Mouse (Mus musculus) liver, postnatal 0 days (tissue): Measurements from ENCODE around the gene Zbtb6. TPM values are rescaled to one million over a fixed set of nuclear protein-coding genes. Genes with fewer than 3 reads are reported as not detected.

ENCODE experiments used
- ATAC-seq: fragments of 200-750 bp; cut with Nextera tagmentation; 2 replicates; pipeline ENCODE4 v1.8.0; 2017; ENCODE audit warnings: mild to moderate bottlenecking, moderate library complexity
- DNase-seq: peaks from one replicate; pipeline ENCODE4 v3.0.0-alpha.2; 2016
- H3K27ac ChIP-seq: fragments of 300-500 bp; sonication (generic); 2 replicates; pipeline ENCODE4 v1.5.1; 2014; ENCODE audit warnings: antibody characterized with exemption, moderate library complexity, mild to moderate bottlenecking, low read depth
- H3K27me3 ChIP-seq: fragments of 300-500 bp; sonication (generic); 2 replicates; pipeline ENCODE4 v1.6.1; 2014; ENCODE audit warnings: low read length, control low read depth, mixed read lengths; ENCODE audit not compliant: insufficient read depth
- H3K36me3 ChIP-seq: fragments of 300-500 bp; sonication (generic); replicated peaks from 2 replicates; pipeline ENCODE4 v1.6.1; 2014; ENCODE audit warnings: mild to moderate bottlenecking, control low read depth, low read length, moderate library complexity, mixed read lengths; ENCODE audit not compliant: insufficient read depth
- H3K4me1 ChIP-seq: fragments of 300-500 bp; sonication (generic); 2 replicates; pipeline ENCODE4 v1.6.1; 2014; ENCODE audit warnings: antibody characterized with exemption, mild to moderate bottlenecking, control low read depth; ENCODE audit not compliant: insufficient read depth
- H3K4me2 ChIP-seq: fragments of 300-500 bp; sonication (generic); 2 replicates; pipeline ENCODE4 v1.6.1; 2014; ENCODE audit warnings: low read depth, mild to moderate bottlenecking, low read length, moderate library complexity, mixed read lengths
- H3K4me3 ChIP-seq: fragments of 300-500 bp; sonication (generic); 2 replicates; pipeline ENCODE4 v1.5.1; 2014; ENCODE audit warnings: low read depth, low read length
- H3K9ac ChIP-seq: fragments of 300-500 bp; sonication (generic); replicated peaks from 2 replicates; pipeline ENCODE4 v1.6.1; 2014; ENCODE audit warnings: mild to moderate bottlenecking, moderate library complexity
- H3K9me3 ChIP-seq: fragments of 300-500 bp; sonication (generic); 2 replicates; pipeline ENCODE4 v1.6.1; 2016; ENCODE audit warnings: mild to moderate bottlenecking, control low read depth, low read length, mixed read lengths
- CTCF ChIP-seq: sonication (generic); IDR thresholded peaks from 2 replicates; pipeline ENCODE4 v1.5.1; 2016; ENCODE audit warnings: antibody characterized with exemption, low read depth
- EP300 ChIP-seq: IDR thresholded peaks from 2 replicates; pipeline ENCODE4 v1.6.1; 2016; ENCODE audit warnings: antibody characterized with exemption, low read depth, mild to moderate bottlenecking
- WGBS: fragments of 180-500 bp; shearing (Covaris S2); extraction: QIAGEN DNeasy Blood & Tissue Kit; methylation state at CpG from one replicate; pipeline ENCODE4 v1.1.7; 2014; ENCODE audit not compliant: insufficient replicate concordance; 5-methylcytosine and 5-hydroxymethylcytosine counted together
- polyA plus RNA-seq: library from polyadenylated mRNA; unstranded; fragments of >200 nt; fragmentation: Nextera tagmentation; extraction: Ambion mirVana; gene quantifications from 2 replicates; pipeline ENCODE4 v1.2.1, GENCODE M21; 2015

The Zbtb6 gene
- polyA plus RNA-seq, 1 experiment from 2014 or later: 1.4 TPM

- Histone ChIP-seq H3K27ac (peak overlapping the region; percentile 95), H3K9me3 (no peaks in the 10 kb centered on the region), H3K9ac (peak overlapping the region; percentile 94), H3K4me1 (peaks cover 11% of the 10 kb centered on the region), H3K4me3 (peak overlapping the region; percentile 94), H3K4me2 (peak overlapping the region; percentile 93), H3K36me3 (peaks cover 21% of the 10 kb centered on the region), H3K27me3 (no peaks in the 10 kb centered on the region)
- ATAC-seq (peak; percentile 93), DNase-seq (peak; percentile 82)
- under 1% methylated on average over 38 of the region's 38 CpGs for WGBS
- TF ChIP-seq CTCF (no peak), EP300 (peak; percentile 60; the same call in 1 of the 2 replicates)
Measured at GRCm38 (mm10) chr2:37430593-37431464, 12.1 kb downstream of the Zbtb6 start.

GRCm38 (mm10) chr2:37423671-37424070 is 19.3 kb downstream of the Zbtb6 start:
- no peaks in the 10 kb centered on the region for H3K9me3 ChIP-seq
- WGBS: 33% methylated on average over 3 of the region's 3 CpGs
- H3K4me2 ChIP-seq: no peak overlapping the region

DNA sequence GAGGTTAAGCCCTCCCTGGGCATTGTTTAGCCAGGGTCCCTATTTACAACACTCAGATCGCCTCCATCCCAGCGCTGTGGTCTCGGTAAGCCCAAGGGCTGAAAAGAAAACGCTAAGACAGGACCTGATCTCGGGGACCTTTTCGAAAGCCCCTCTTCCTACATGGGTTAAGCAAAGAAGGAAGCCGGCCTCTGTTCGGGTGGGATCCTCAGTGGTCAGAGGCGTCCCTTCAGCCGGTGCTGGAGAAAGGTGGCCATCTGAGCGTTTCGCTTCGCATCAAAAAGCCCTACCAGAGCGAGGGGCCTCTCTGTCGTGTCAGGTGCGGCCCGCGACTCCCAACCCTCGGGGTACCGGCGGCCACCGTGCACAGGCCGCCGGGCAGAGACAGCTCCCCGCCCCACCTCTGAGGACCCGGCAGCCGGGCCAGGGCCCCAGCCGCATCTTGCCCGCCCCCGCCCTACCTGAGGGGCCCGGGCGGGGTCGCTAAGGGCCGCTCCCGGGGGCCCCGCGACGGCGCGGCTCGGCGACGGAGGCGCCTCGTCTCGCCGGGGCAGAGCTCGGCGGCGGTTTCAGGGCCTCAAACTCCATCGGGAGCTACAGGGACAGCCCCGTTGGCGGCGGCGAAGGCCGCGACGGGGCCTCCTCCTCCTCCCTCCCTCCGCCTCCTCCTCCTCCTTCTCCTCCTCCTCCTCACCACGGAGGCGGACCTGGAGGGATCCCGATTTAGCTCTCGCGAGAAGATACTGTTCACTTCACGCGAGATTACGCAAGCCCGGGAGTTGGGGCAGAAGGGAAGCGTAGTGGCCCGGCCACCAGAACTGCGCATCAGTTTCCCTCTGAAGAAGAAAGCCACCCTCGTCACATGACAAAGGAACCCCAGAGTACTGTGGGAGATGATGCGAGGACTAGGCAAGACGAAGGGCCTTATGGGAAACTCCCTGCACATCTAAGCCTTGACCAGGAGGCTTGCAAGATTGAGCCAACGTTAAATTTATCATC is 20.4 kb downstream of the Zbtb6 start, which contains the start of gene Rc3h2:
Rc3h2 (minus strand) TSS at position 598 of the 999 bp plus-strand sequence.
- Histone ChIP-seq H3K4me1 (peaks cover 8% of the 10 kb centered on the region), H3K9ac (peak within 1 kb of the TSS; percentile 99), H3K36me3 (peaks cover 2% of the 10 kb centered on the region; the same call in 1 of the 2 replicates), H3K4me3 (peak within 1 kb of the TSS; percentile 99), H3K9me3 (no peaks in the 10 kb centered on the region), H3K27me3 (no peaks in the 10 kb centered on the region), H3K4me2 (peak within 1 kb of the TSS; percentile 96), H3K27ac (peak within 1 kb of the TSS; percentile 92)
- TF ChIP-seq CTCF: no peak
- TF ChIP-seq EP300: peak; percentile 58; the same call in 1 of the 2 replicates
- ATAC-seq (peak; percentile 98), DNase-seq (peak; percentile 95)
- WGBS: under 1% methylated on average over 73 of the region's 75 CpGs

More at GRCm38 (mm10) chr2:37423671-37424070, 19.3 kb downstream of the Zbtb6 start:
- ATAC-seq: no peak
- TF ChIP-seq CTCF (no peak), EP300 (no peak)
- Histone ChIP-seq H3K4me1 (peaks cover 8% of the 10 kb centered on the region), H3K27ac (no peak overlapping the region), H3K4me3 (no peak overlapping the region), H3K27me3 (no peaks in the 10 kb centered on the region), H3K36me3 (peaks cover 8% of the 10 kb centered on the region; the same call in 1 of the 2 replicates), H3K9ac (no peak overlapping the region)
- no peak for DNase-seq

GRCm38 (mm10) chr2:37421903-37422302 is 21.1 kb downstream of the Zbtb6 start:
- H3K4me3 ChIP-seq: peak overlapping the region; percentile 99
- ATAC-seq (no peak), DNase-seq (no peak)
- H3K4me1 ChIP-seq: peaks cover 8% of the 10 kb centered on the region
- no peaks in the 10 kb centered on the region for H3K9me3 ChIP-seq
- peak overlapping the region; percentile 92 for H3K27ac ChIP-seq
- 9% methylated on average over 3 of the region's 3 CpGs for WGBS
- TF ChIP-seq EP300: no peak
- no peak for TF ChIP-seq CTCF
- peak overlapping the region; percentile 96 for H3K4me2 ChIP-seq
- H3K9ac ChIP-seq: peak overlapping the region; percentile 99
- H3K27me3 ChIP-seq: no peaks in the 10 kb centered on the region
- H3K36me3 ChIP-seq: no peaks in the 10 kb centered on the region; the same call in 1 of the 2 replicates

DNA sequence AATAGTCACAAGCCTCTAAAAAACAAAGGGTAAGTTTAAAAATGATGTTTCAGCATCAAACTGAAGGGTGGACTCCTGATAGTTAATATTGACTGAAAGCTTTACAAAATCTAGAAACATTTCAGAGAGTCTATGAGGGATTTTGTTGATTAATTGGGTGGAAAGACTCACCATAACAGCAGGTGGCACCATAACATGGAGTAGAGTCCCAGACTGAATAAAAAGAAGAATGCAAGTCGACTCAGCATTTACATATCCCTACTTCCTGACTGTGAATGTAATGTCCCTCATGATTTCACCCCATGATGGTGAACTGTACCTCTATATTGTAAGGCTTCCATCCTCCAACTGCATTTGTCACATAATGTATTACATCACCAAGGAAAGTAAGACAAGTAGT is 47.4 kb downstream of the Zbtb6 start:
- Histone ChIP-seq H3K36me3 (peaks cover 35% of the 10 kb centered on the region), H3K27ac (no peak overlapping the region), H3K9ac (no peak overlapping the region), H3K4me2 (no peak overlapping the region), H3K27me3 (no peaks in the 10 kb centered on the region), H3K4me3 (no peak overlapping the region), H3K9me3 (no peaks in the 10 kb centered on the region), H3K4me1 (no peaks in the 10 kb centered on the region)
- 46% methylated on average over 1 of the region's 1 CpGs for WGBS
- no peak for DNase-seq
- peak; percentile 46 for TF ChIP-seq CTCF
- no peak for TF ChIP-seq EP300
- no peak for ATAC-seq
